Mouse (Mus musculus): ENCODE data around the gene Meaf6. TPM values are rescaled to one million over a fixed set of nuclear protein-coding genes. Genes with fewer than 3 reads are reported as not detected.

The Meaf6 gene
- 10 to 100 TPM; 11.9 to 63.3 (median 32.7) TPM for total RNA-seq (2018; cell fraction: chromatin; rRNA removed)
- 10 to 100 TPM; 17.9 to 37.9 (median 23.7) TPM for total RNA-seq (2018; cell fraction: cytosol; rRNA removed)
- 10 to 100 TPM in 25 of 26 experiments, 1 to 10 TPM in 1; 9.1 to 45.3 (median 21.4) TPM for total RNA-seq (2018; cell fraction: nucleus; rRNA removed)
- polyA plus RNA-seq (2018), result 18.5 to 49.2 TPM (median 35.8 TPM) in 3 replicates

- WGBS (ENCODE audit: missing documents), result 3% methylated on average over 53 of the region's 63 CpGs
- Histone ChIP-seq H3K79me2 (ENCODE audit: inconsistent target) (peaks cover 25% of the 10 kb centered on the region; the same call in 1 of the 2 replicates), H3K36me3 (ENCODE audit: inconsistent target) (peaks cover 4% of the 10 kb centered on the region; the same call in 1 of the 2 replicates), H3K27ac (peak within 1 kb of the TSS; percentile 22; the same call in 1 of the 2 replicates), H3K4me3 (ENCODE audit: inconsistent target) (peak within 1 kb of the TSS; percentile 63)
These were observed at the start of gene Meaf6 for GRCm38 (mm10) chr4:125084403-125085345. Meaf6 (plus strand) TSS chr4:125085134.

GRCm38 (mm10) chr4:125044454-125044853 is 40.5 kb upstream of the Meaf6 start:
- Histone ChIP-seq H3K36me3 (ENCODE audit: inconsistent target) (peaks cover 90% of the 10 kb centered on the region), H3K79me2 (ENCODE audit: inconsistent target) (no peaks in the 10 kb centered on the region), H3K27ac (no peak overlapping the region), H3K4me3 (ENCODE audit: inconsistent target) (no peak overlapping the region)
- 91% methylated on average over 7 of the region's 7 CpGs for WGBS (ENCODE audit: missing documents)

- Histone ChIP-seq H3K4me3 (ENCODE audit: inconsistent target) (no peak overlapping the region), H3K36me3 (ENCODE audit: inconsistent target) (peaks cover 16% of the 10 kb centered on the region; the same call in 1 of the 2 replicates), H3K79me2 (ENCODE audit: inconsistent target) (no peaks in the 10 kb centered on the region), H3K27ac (peak overlapping the region; percentile 57)
- WGBS (ENCODE audit: missing documents), result 29% methylated on average over 9 of the region's 9 CpGs
These were observed 29.5 kb upstream of the Meaf6 start for GRCm38 (mm10) chr4:125055385-125055784.

GRCm38 (mm10) chr4:125056476-125056875 is 28.5 kb upstream of the Meaf6 start:
- no peak overlapping the region for H3K4me3 ChIP-seq (ENCODE audit: inconsistent target)
- H3K27ac ChIP-seq, result no peak overlapping the region
- peaks cover 16% of the 10 kb centered on the region; the same call in 1 of the 2 replicates for H3K36me3 ChIP-seq (ENCODE audit: inconsistent target)
- 95% methylated on average over 4 of the region's 4 CpGs for WGBS (ENCODE audit: missing documents)
- no peaks in the 10 kb centered on the region for H3K79me2 ChIP-seq (ENCODE audit: inconsistent target)

- no peak overlapping the region for H3K4me3 ChIP-seq (ENCODE audit: inconsistent target)
- no peaks in the 10 kb centered on the region for H3K79me2 ChIP-seq (ENCODE audit: inconsistent target)
- H3K36me3 ChIP-seq (ENCODE audit: inconsistent target), result peaks cover 15% of the 10 kb centered on the region; the same call in 1 of the 2 replicates
- 75% methylated on average over 3 of the region's 3 CpGs for WGBS (ENCODE audit: missing documents)
- no peak overlapping the region for H3K27ac ChIP-seq
These were observed 27.7 kb upstream of the Meaf6 start for GRCm38 (mm10) chr4:125057273-125057672.

- WGBS (ENCODE audit: missing documents), result 92% methylated on average over 5 of the region's 5 CpGs
- Histone ChIP-seq H3K79me2 (ENCODE audit: inconsistent target) (no peaks in the 10 kb centered on the region), H3K36me3 (ENCODE audit: inconsistent target) (peaks cover 9% of the 10 kb centered on the region; the same call in 1 of the 2 replicates), H3K27ac (no peak overlapping the region), H3K4me3 (ENCODE audit: inconsistent target) (no peak overlapping the region)
These were observed 26.9 kb upstream of the Meaf6 start for GRCm38 (mm10) chr4:125058033-125058432.

GRCm38 (mm10) chr4:125059025-125059424 is 25.9 kb upstream of the Meaf6 start:
- Histone ChIP-seq H3K36me3 (ENCODE audit: inconsistent target) (no peaks in the 10 kb centered on the region), H3K79me2 (ENCODE audit: inconsistent target) (no peaks in the 10 kb centered on the region), H3K4me3 (ENCODE audit: inconsistent target) (no peak overlapping the region), H3K27ac (no peak overlapping the region)
- WGBS (ENCODE audit: missing documents), result 27% methylated on average over 8 of the region's 8 CpGs

GRCm38 (mm10) chr4:125063829-125064228 is 21.1 kb upstream of the Meaf6 start:
- peaks cover 21% of the 10 kb centered on the region for H3K79me2 ChIP-seq (ENCODE audit: inconsistent target)
- no peaks in the 10 kb centered on the region for H3K36me3 ChIP-seq (ENCODE audit: inconsistent target)
- no peak overlapping the region for H3K27ac ChIP-seq
- 52% methylated on average over 8 of the region's 8 CpGs for WGBS (ENCODE audit: missing documents)
- H3K4me3 ChIP-seq (ENCODE audit: inconsistent target), result no peak overlapping the region

GRCm38 (mm10) chr4:125065517-125066307 is 19.2 kb upstream of the Meaf6 start, which contains the start of gene Dnali1:
Dnali1 (minus strand) TSS chr4:125065703.
- 7% methylated on average over 25 of the region's 26 CpGs for WGBS (ENCODE audit: missing documents)
- H3K79me2 ChIP-seq (ENCODE audit: inconsistent target), result peaks cover 40% of the 10 kb centered on the region
- peak within 1 kb of the TSS; percentile 78 for H3K4me3 ChIP-seq (ENCODE audit: inconsistent target)
- H3K27ac ChIP-seq, result no peak within 1 kb of the TSS
- peaks cover 13% of the 10 kb centered on the region for H3K36me3 ChIP-seq (ENCODE audit: inconsistent target)

- under 1% methylated on average over 78 of the region's 78 CpGs for WGBS (ENCODE audit: missing documents)
- H3K4me3 ChIP-seq (ENCODE audit: inconsistent target), result peak within 1 kb of the TSS; percentile 78
- H3K27ac ChIP-seq, result no peak within 1 kb of the TSS; the same call in 1 of the 2 replicates
- peaks cover 50% of the 10 kb centered on the region for H3K79me2 ChIP-seq (ENCODE audit: inconsistent target)
- peaks cover 23% of the 10 kb centered on the region for H3K36me3 ChIP-seq (ENCODE audit: inconsistent target)
These were observed 18.2 kb upstream of the Meaf6 start, which contains the start of gene Snip1 for GRCm38 (mm10) chr4:125066490-125067370. Snip1 (plus strand) TSS chr4:125066672.

- Histone ChIP-seq H3K36me3 (ENCODE audit: inconsistent target) (peaks cover 32% of the 10 kb centered on the region), H3K27ac (no peak overlapping the region), H3K4me3 (ENCODE audit: inconsistent target) (no peak overlapping the region), H3K79me2 (ENCODE audit: inconsistent target) (peaks cover 4% of the 10 kb centered on the region; the same call in 1 of the 2 replicates)
- 93% methylated on average over 2 of the region's 2 CpGs for WGBS (ENCODE audit: missing documents)
These were observed 7.2 kb upstream of the Meaf6 start for GRCm38 (mm10) chr4:125077700-125078099.

- 95% methylated on average over 2 of the region's 2 CpGs for WGBS (ENCODE audit: missing documents)
- H3K79me2 ChIP-seq (ENCODE audit: inconsistent target), result no peaks in the 10 kb centered on the region
- no peak overlapping the region for H3K27ac ChIP-seq
- no peak overlapping the region for H3K4me3 ChIP-seq (ENCODE audit: inconsistent target)
- peaks cover 22% of the 10 kb centered on the region for H3K36me3 ChIP-seq (ENCODE audit: inconsistent target)
These were observed 6.2 kb upstream of the Meaf6 start for GRCm38 (mm10) chr4:125078698-125079097.

GRCm38 (mm10) chr4:125085346-125085841 is 460 bp downstream of the Meaf6 start:
- Histone ChIP-seq H3K4me3 (ENCODE audit: inconsistent target) (peak overlapping the region; percentile 55), H3K79me2 (ENCODE audit: inconsistent target) (peaks cover 25% of the 10 kb centered on the region; the same call in 1 of the 2 replicates), H3K27ac (no peak overlapping the region), H3K36me3 (ENCODE audit: inconsistent target) (peaks cover 12% of the 10 kb centered on the region; the same call in 1 of the 2 replicates)
- 1% methylated on average over 29 of the region's 45 CpGs for WGBS (ENCODE audit: missing documents)

Measured in macrophage (primary cell).